Mouse (Mus musculus): ENCODE data around the gene Tmem14c. TPM values are rescaled to one million over a fixed set of nuclear protein-coding genes. Genes with fewer than 3 reads are reported as not detected.

Tmem14c gene
- polyA plus RNA-seq, 1 experiment from 2014 or later = 225 TPM

DNA sequence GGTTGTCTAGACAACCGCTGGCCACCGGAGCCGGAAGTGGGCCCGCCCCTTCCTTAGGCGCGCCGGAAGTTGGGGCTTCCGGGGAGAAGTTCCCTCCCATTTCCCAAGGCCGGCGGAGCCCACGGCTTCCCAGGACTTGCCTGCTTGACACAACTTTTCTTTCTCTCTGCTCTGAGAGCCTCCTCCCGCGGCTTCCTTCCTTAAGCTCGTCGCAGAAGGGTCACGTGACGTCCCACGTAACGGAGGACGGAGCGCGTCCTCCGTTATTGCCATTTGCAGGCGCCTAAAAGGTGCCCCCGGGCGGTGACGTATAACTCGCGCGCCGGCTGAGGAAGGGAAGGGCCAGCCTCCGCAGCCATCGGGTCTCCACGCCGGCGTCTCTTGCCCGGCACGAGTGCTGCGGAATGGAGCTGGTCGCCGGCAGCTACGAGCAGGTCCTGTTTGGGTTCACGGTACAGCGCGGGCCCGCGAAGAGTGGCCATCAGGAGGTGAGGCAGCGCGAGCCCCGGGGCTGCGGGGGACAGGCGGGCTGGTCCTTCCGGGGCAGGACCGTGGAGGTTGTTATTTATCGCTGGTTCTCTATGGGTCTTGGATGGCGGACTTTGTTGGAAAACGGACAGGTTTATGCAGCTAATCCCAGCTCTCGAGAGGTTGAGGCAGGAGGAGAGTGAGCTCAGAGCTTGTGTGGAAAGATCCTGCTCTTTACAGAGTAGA lies 15.0 kb upstream of the Tmem14c start, which contains the start of gene Pak1ip1:
Gene Pak1ip1 (plus strand): TSS at position 98 of the 714 bp plus-strand sequence.
- Histone ChIP-seq H3K4me2 (replicated peaks; ENCODE audit: low read depth, low read length) (peak within 1 kb of the TSS; percentile 82), H3K4me3 (ENCODE audit: low read length) (peak within 1 kb of the TSS; percentile 80), H3K36me3 (ENCODE audit: control insufficient read depth, insufficient read depth, low read length) (peaks cover 18% of the 10 kb centered on the region), H3K27ac (ENCODE audit: low read depth, low read length) (peak within 1 kb of the TSS; percentile 98), H3K4me1 (ENCODE audit: control insufficient read depth, insufficient read depth, low read length) (peaks cover 8% of the 10 kb centered on the region), H3K27me3 (ENCODE audit: control insufficient read depth, insufficient read depth, low read length) (no peaks in the 10 kb centered on the region), H3K9me3 (ENCODE audit: control insufficient read depth, low read length) (no peaks in the 10 kb centered on the region), H3K9ac (ENCODE audit: low read depth, low read length) (peak within 1 kb of the TSS; percentile 92)
- peak; percentile 94 for ATAC-seq (ENCODE audit: low FRiP score, low TSS enrichment)
- WGBS = under 1% methylated on average over 58 of the region's 58 CpGs

DNA sequence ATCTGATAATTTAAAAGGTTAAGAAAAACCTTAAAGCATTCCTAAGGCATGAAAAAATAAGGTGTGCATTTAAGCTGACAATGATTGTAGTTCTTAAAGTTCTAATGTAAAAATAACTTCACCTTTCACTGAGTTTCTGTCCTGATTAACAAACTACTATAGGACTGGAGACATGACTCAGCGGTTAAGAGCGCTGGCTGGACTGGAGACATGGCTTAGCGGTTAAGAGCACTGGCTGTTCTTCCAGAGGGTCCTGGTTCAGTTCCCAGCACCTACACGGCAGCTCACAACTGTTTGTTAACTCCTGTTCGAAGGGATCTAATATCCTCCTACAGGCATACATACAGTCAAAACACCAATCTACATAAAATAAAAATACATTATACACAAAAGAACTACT lies 14.1 kb upstream of the Tmem14c start:
- Histone ChIP-seq H3K9me3 (ENCODE audit: control insufficient read depth, low read length) (no peaks in the 10 kb centered on the region), H3K9ac (ENCODE audit: low read depth, low read length) (peak overlapping the region; percentile 31; the same call in 1 of the 2 replicates), H3K4me3 (ENCODE audit: low read length) (peak overlapping the region; percentile 80), H3K36me3 (ENCODE audit: control insufficient read depth, insufficient read depth, low read length) (peaks cover 27% of the 10 kb centered on the region), H3K4me2 (replicated peaks; ENCODE audit: low read depth, low read length) (peak overlapping the region; percentile 82), H3K4me1 (ENCODE audit: control insufficient read depth, insufficient read depth, low read length) (peaks cover 8% of the 10 kb centered on the region), H3K27ac (ENCODE audit: low read depth, low read length) (no peak overlapping the region), H3K27me3 (ENCODE audit: control insufficient read depth, insufficient read depth, low read length) (no peaks in the 10 kb centered on the region)
- WGBS = 82% methylated on average over 5 of the region's 5 CpGs
- ATAC-seq (ENCODE audit: low FRiP score, low TSS enrichment) = no peak

GRCm38 (mm10) chr13:41006244-41006643 lies 9.8 kb upstream of the Tmem14c start:
- 93% methylated on average over 4 of the region's 4 CpGs for WGBS
- Histone ChIP-seq H3K4me3 (ENCODE audit: low read length) (no peak overlapping the region), H3K4me2 (replicated peaks; ENCODE audit: low read depth, low read length) (no peak overlapping the region), H3K9ac (ENCODE audit: low read depth, low read length) (no peak overlapping the region), H3K36me3 (ENCODE audit: control insufficient read depth, insufficient read depth, low read length) (peaks cover 70% of the 10 kb centered on the region), H3K27ac (ENCODE audit: low read depth, low read length) (no peak overlapping the region), H3K9me3 (ENCODE audit: control insufficient read depth, low read length) (no peaks in the 10 kb centered on the region), H3K4me1 (ENCODE audit: control insufficient read depth, insufficient read depth, low read length) (peaks cover 5% of the 10 kb centered on the region), H3K27me3 (ENCODE audit: control insufficient read depth, insufficient read depth, low read length) (no peaks in the 10 kb centered on the region)
- no peak for ATAC-seq (ENCODE audit: low FRiP score, low TSS enrichment)

- no peaks in the 10 kb centered on the region for H3K9me3 ChIP-seq (ENCODE audit: control insufficient read depth, low read length)
- no peak for ATAC-seq (ENCODE audit: low FRiP score, low TSS enrichment)
- WGBS = 82% methylated on average over 10 of the region's 10 CpGs
- H3K4me2 ChIP-seq (replicated peaks; ENCODE audit: low read depth, low read length) = no peak overlapping the region
- H3K36me3 ChIP-seq (ENCODE audit: control insufficient read depth, insufficient read depth, low read length) = peaks cover 87% of the 10 kb centered on the region
- no peaks in the 10 kb centered on the region for H3K4me1 ChIP-seq (ENCODE audit: control insufficient read depth, insufficient read depth, low read length)
- H3K9ac ChIP-seq (ENCODE audit: low read depth, low read length) = no peak overlapping the region
- no peaks in the 10 kb centered on the region for H3K27me3 ChIP-seq (ENCODE audit: control insufficient read depth, insufficient read depth, low read length)
- H3K4me3 ChIP-seq (ENCODE audit: low read length) = no peak overlapping the region
- no peak overlapping the region for H3K27ac ChIP-seq (ENCODE audit: low read depth, low read length)
Observed at GRCm38 (mm10) chr13:41008271-41008670, 7.8 kb upstream of the Tmem14c start.

DNA sequence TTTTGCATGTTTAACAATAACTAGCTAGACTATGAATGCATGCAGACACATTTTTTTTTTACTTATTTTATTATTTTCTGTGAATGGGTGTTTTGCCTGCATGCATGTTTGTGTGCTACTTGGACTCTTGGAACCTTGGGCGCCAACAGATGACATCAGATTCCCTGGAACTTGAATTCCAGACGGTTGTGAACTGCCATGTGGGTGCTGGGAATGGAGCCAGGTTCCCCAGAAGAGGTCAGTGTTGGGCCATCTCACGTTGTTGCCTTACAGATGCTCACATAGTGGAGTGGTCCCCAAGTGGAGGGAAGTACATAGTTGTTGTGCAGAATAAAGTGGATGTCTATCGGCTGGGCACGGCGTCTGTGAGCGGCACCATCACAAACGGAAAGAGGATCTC lies 7.1 kb upstream of the Tmem14c start:
- H3K4me1 ChIP-seq (ENCODE audit: control insufficient read depth, insufficient read depth, low read length) = no peaks in the 10 kb centered on the region
- ATAC-seq (ENCODE audit: low FRiP score, low TSS enrichment) = no peak
- H3K4me2 ChIP-seq (replicated peaks; ENCODE audit: low read depth, low read length) = no peak overlapping the region
- WGBS = 85% methylated on average over 8 of the region's 8 CpGs
- peaks cover 87% of the 10 kb centered on the region for H3K36me3 ChIP-seq (ENCODE audit: control insufficient read depth, insufficient read depth, low read length)
- H3K9me3 ChIP-seq (ENCODE audit: control insufficient read depth, low read length) = no peaks in the 10 kb centered on the region
- H3K4me3 ChIP-seq (ENCODE audit: low read length) = no peak overlapping the region
- no peak overlapping the region for H3K9ac ChIP-seq (ENCODE audit: low read depth, low read length)
- no peaks in the 10 kb centered on the region for H3K27me3 ChIP-seq (ENCODE audit: control insufficient read depth, insufficient read depth, low read length)
- no peak overlapping the region for H3K27ac ChIP-seq (ENCODE audit: low read depth, low read length)

GRCm38 (mm10) chr13:41016797-41017405 lies 809 bp downstream of the Tmem14c start:
- H3K9ac ChIP-seq (ENCODE audit: low read depth, low read length) = peak overlapping the region; percentile 75
- H3K4me3 ChIP-seq (ENCODE audit: low read length) = peak overlapping the region; percentile 69
- H3K27ac ChIP-seq (ENCODE audit: low read depth, low read length) = peak overlapping the region; percentile 94
- peaks cover 9% of the 10 kb centered on the region for H3K4me1 ChIP-seq (ENCODE audit: control insufficient read depth, insufficient read depth, low read length)
- H3K27me3 ChIP-seq (ENCODE audit: control insufficient read depth, insufficient read depth, low read length) = no peaks in the 10 kb centered on the region
- ATAC-seq (ENCODE audit: low FRiP score, low TSS enrichment) = 0 out of 2 replicates have a peak, but pooled peaks have one; percentile 4
- no peaks in the 10 kb centered on the region for H3K9me3 ChIP-seq (ENCODE audit: control insufficient read depth, low read length)
- H3K4me2 ChIP-seq (replicated peaks; ENCODE audit: low read depth, low read length) = peak overlapping the region; percentile 78
- 41% methylated on average over 12 of the region's 12 CpGs for WGBS
- peaks cover 42% of the 10 kb centered on the region for H3K36me3 ChIP-seq (ENCODE audit: control insufficient read depth, insufficient read depth, low read length)

GRCm38 (mm10) chr13:41017832-41018231 lies 1.7 kb downstream of the Tmem14c start:
- H3K9ac ChIP-seq (ENCODE audit: low read depth, low read length) = no peak overlapping the region
- H3K36me3 ChIP-seq (ENCODE audit: control insufficient read depth, insufficient read depth, low read length) = peaks cover 41% of the 10 kb centered on the region
- H3K4me3 ChIP-seq (ENCODE audit: low read length) = no peak overlapping the region

GRCm38 (mm10) chr13:41018236-41018635 lies 2.1 kb downstream of the Tmem14c start:
- H3K27me3 ChIP-seq (ENCODE audit: control insufficient read depth, insufficient read depth, low read length) = no peaks in the 10 kb centered on the region
- H3K4me2 ChIP-seq (replicated peaks; ENCODE audit: low read depth, low read length) = no peak overlapping the region

More at GRCm38 (mm10) chr13:41017832-41018231, 1.7 kb downstream of the Tmem14c start:
- ATAC-seq (ENCODE audit: low FRiP score, low TSS enrichment) = no peak
- H3K27me3 ChIP-seq (ENCODE audit: control insufficient read depth, insufficient read depth, low read length) = no peaks in the 10 kb centered on the region
- H3K9me3 ChIP-seq (ENCODE audit: control insufficient read depth, low read length) = no peaks in the 10 kb centered on the region
- no peak overlapping the region for H3K27ac ChIP-seq (ENCODE audit: low read depth, low read length)
- H3K4me1 ChIP-seq (ENCODE audit: control insufficient read depth, insufficient read depth, low read length) = peaks cover 9% of the 10 kb centered on the region
- no peak overlapping the region; the same call in 1 of the 2 replicates for H3K4me2 ChIP-seq (replicated peaks; ENCODE audit: low read depth, low read length)
- 85% methylated on average over 4 of the region's 4 CpGs for whole genome bisulfite sequencing

More at GRCm38 (mm10) chr13:41018236-41018635, 2.1 kb downstream of the Tmem14c start:
- 95% methylated on average over 9 of the region's 9 CpGs for WGBS
- no peaks in the 10 kb centered on the region for H3K9me3 ChIP-seq (ENCODE audit: control insufficient read depth, low read length)
- H3K36me3 ChIP-seq (ENCODE audit: control insufficient read depth, insufficient read depth, low read length) = peaks cover 40% of the 10 kb centered on the region
- H3K9ac ChIP-seq (ENCODE audit: low read depth, low read length) = no peak overlapping the region
- peaks cover 9% of the 10 kb centered on the region for H3K4me1 ChIP-seq (ENCODE audit: control insufficient read depth, insufficient read depth, low read length)
- no peak overlapping the region for H3K27ac ChIP-seq (ENCODE audit: low read depth, low read length)
- no peak overlapping the region for H3K4me3 ChIP-seq (ENCODE audit: low read length)
- ATAC-seq (ENCODE audit: low FRiP score, low TSS enrichment) = no peak

Data from kidney, embryonic 14.5 days (tissue).